Comparison of ENCODE assay signal across 8 mouse cellular contexts in genomic region chr12:59130249-59130648, GRCm38 (mm10). TPM values are rescaled to one million over a fixed set of nuclear protein-coding genes. Genes with fewer than 3 reads are reported as not detected.
DNase-seq lines count a peak whose midpoint lies in the region; ATAC-seq and TF ChIP-seq lines count a peak whose summit lies in the region.

No protein-coding gene starts in this region.

- H3K4me3 ChIP-seq in E14TG2a.4 (replicated peaks; ENCODE audit: low read length) (peak overlapping the region; percentile 89), myocyte (peak overlapping the region; percentile 61)
- peak overlapping the region; percentile 55 for H3K4me3 ChIP-seq in embryonic fibroblast, embryonic 13.5 days (ENCODE audit: insufficient read depth, low read length)
- H3K4me3 ChIP-seq in liver, embryonic 13.5 days (replicated peaks) = peak overlapping the region; percentile 91

- H3ac ChIP-seq in myocyte (ENCODE audit: control insufficient read depth, insufficient read length) = peak overlapping the region; percentile 42

- no peak for TF ChIP-seq CTCF in E14TG2a.4 (conservative IDR thresholded peaks at IDR 0.05; ENCODE audit: low read length)
- TF ChIP-seq CTCF in embryonic fibroblast, embryonic 13.5 days (IDR thresholded peaks at IDR 0.05; ENCODE audit: borderline replicate concordance, insufficient read depth, low read length) = no peak

- DNase-seq in A20 (ENCODE audit: low read depth, low spot score) = peak; percentile 85
- DNase-seq in liver, embryonic 13.5 days = peak; percentile 29
- DNase-seq in left cerebral cortex, postnatal 36 days (ENCODE audit: low spot score in 2 of 2) = no peak
- no peak for DNase-seq in cerebellum, adult 11-12 months

- no peaks in the 10 kb centered on the region; the same call in 1 of the 2 replicates for H3K36me3 ChIP-seq in E14TG2a.4 (ENCODE audit: insufficient read depth, low read length)
- no peaks in the 10 kb centered on the region for H3K36me3 ChIP-seq in liver, embryonic 13.5 days
- H3K36me3 ChIP-seq in myocyte (ENCODE audit: control insufficient read depth, insufficient read depth) = no peaks in the 10 kb centered on the region

- 7% methylated on average over 3 of the region's 3 CpGs for WGBS in liver, embryonic 13.5 days (ENCODE audit: insufficient replicate concordance)

- intact Hi-C loops in left cerebral cortex, postnatal 36 days (cut with DNase I) = loop anchor here (2.0 to 5.0 kb wide), 3 partner anchors 63 to 118 kb away; partner anchors contain the start of genes Fbxo33, Gemin2, Pnn and Sec23a

- peak overlapping the region; percentile 99 for H3K4me2 ChIP-seq in liver, embryonic 13.5 days
- H3K4me2 ChIP-seq in myocyte (ENCODE audit: low read depth) = peak overlapping the region; percentile 77

- peak overlapping the region; percentile 78 for H3K27ac ChIP-seq in embryonic fibroblast, embryonic 13.5 days (ENCODE audit: insufficient read depth, low read length)
- peak overlapping the region; percentile 90 for H3K27ac ChIP-seq in liver, embryonic 13.5 days

- H3K9me3 ChIP-seq in E14TG2a.4 (ENCODE audit: low read length) = no peaks in the 10 kb centered on the region
- no peaks in the 10 kb centered on the region for H3K9me3 ChIP-seq in liver, embryonic 13.5 days (replicated peaks)

- H3K27me3 ChIP-seq in E14TG2a.4 (ENCODE audit: insufficient read depth, low read length) = peaks cover 17% of the 10 kb centered on the region
- no peaks in the 10 kb centered on the region for H3K27me3 ChIP-seq in liver, embryonic 13.5 days
- no peaks in the 10 kb centered on the region for H3K27me3 ChIP-seq in myocyte (ENCODE audit: control insufficient read depth, insufficient read depth, insufficient read length)

- TF ChIP-seq POLR2A in embryonic fibroblast, embryonic 13.5 days (IDR thresholded peaks at IDR 0.05; ENCODE audit: low read depth, low read length) = peak; percentile 47
- TF ChIP-seq POLR2A in myocyte (IDR thresholded peaks at IDR 0.05; ENCODE audit: insufficient read length, low read depth) = no peak

- peak overlapping the region; percentile 94 for H3K9ac ChIP-seq in liver, embryonic 13.5 days

- H3K79me2 ChIP-seq in myocyte (ENCODE audit: control insufficient read depth, insufficient read depth) = peaks cover 38% of the 10 kb centered on the region

- peaks cover 20% of the 10 kb centered on the region for H3K4me1 ChIP-seq in E14TG2a.4 (replicated peaks; ENCODE audit: low read depth, low read length)
- H3K4me1 ChIP-seq in embryonic fibroblast, embryonic 13.5 days (ENCODE audit: control insufficient read depth, insufficient read depth, low read length) = peaks cover 7% of the 10 kb centered on the region; the same call in 1 of the 2 replicates
- peaks cover 52% of the 10 kb centered on the region for H3K4me1 ChIP-seq in liver, embryonic 13.5 days (replicated peaks)

- peak; percentile 50 to 59; a peak in 3 of 4 replicates for ATAC-seq in hematopoietic stem cell, adult 5-6 weeks (replicated peaks in 1 of 2; ENCODE audit: insufficient read depth in 1 of 2, low FRiP score in 2 of 2, low TSS enrichment in 1 of 2, low read depth in 1 of 2, poor library complexity in 2 of 2, severe bottlenecking in 2 of 2)
- no peak for ATAC-seq in liver, embryonic 13.5 days (ENCODE audit: low read depth)

TF ChIP-seq in myocyte, 11 proteins besides CTCF, POLR2A, EP300 and RAD21:
- peak; percentile 82 for TF ChIP-seq CEBPB (IDR thresholded peaks at IDR 0.05; ENCODE audit: insufficient read depth, poor library complexity, severe bottlenecking)
- no peak for TF ChIP-seq MAX (IDR thresholded peaks at IDR 0.05; ENCODE audit: low read depth)

RNA-seq across cellular contexts. Expression of gene Mia2, which starts 34.6 kb away (rescaled TPM):
- 72.2 and 75.9 TPM in 2 replicates for polyA plus RNA-seq in embryonic fibroblast, embryonic 13.5 days (2011; ENCODE audit: insufficient read length, low read depth, missing spikeins)
- 107 and 216 TPM in 2 replicates for total RNA-seq in hematopoietic stem cell, adult 5-6 weeks (2017)
- polyA plus RNA-seq in liver, embryonic 13.5 days (2015; fragmentation: Nextera tagmentation; extraction: Ambion mirVana) = 47.8 and 63.2 TPM in 2 replicates
- polyA plus RNA-seq in myocyte (2012; fragmentation: generic; extraction: Trizol) = 22.6 TPM
- 10 to 100 TPM; 41.3 to 51.0 TPM for total RNA-seq in left cerebral cortex, postnatal 36 days (2021)

Comparison
In these comparisons a context has a peak if more than half of its experiments do, and no peak if none do; other contexts are left out.
1. DNase-seq: peak in A20 (single experiment) and liver, embryonic 13.5 days (single experiment); none in left cerebral cortex, postnatal 36 days (0 of 2) and cerebellum, adult 11-12 months (single experiment).
2. Peak in every context shown above with its lines, with median percentiles within 50 percentile points of each other: H3K4me3 ChIP-seq.